ENCODE assay signal across 14 mouse cellular contexts in the genomic region with DNA sequence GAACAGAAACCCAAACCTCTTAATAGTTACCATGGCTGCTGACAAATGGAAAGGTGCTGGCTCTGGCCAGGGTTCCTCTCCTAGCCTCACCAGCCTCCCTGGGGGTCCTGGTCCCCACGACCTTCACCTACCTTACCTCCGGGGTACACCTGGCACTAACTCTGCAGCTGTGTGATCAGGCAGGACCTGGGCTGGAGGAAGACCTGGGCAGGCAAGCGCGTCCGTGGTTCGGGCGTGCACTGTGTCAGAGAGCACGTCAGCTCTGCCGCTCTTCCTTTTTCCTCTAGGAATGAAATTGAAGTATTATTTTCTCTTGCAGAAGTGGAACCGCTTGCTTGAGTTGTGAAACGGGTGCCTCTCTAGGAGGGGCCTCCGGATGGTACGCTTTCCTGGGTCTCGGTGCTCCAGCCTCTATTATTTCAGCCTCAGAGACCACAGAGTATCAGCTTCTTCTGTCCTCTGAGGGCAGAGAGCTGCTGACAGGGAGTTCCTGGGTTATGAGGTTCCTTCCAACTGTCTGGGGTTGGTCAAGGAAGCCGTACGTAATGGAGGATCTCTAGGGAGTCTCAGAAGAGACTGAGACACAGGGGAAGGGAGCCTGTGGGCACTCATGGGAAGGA. TPM values are rescaled to one million over a fixed set of nuclear protein-coding genes. Genes with fewer than 3 reads are reported as not detected.
DNase-seq lines count a peak whose midpoint lies in the region; ATAC-seq and TF ChIP-seq lines count a peak whose summit lies in the region.
"Had no signal": no experiment of that assay in that cellular context is flagged by ENCODE, and none has a peak within 500 bp of the region (broad histone marks: within the 10 kb centered on the region; RNA-seq: fewer than 3 reads in every experiment).

Tifab (minus strand) TSS at position 470 of the 620 bp plus-strand sequence.

- no peak within 1 kb of the TSS for H3K4me2 ChIP-seq in lung, postnatal 0 days (replicated peaks; ENCODE audit: low read depth, low read length)
- H3K4me2 ChIP-seq in liver, embryonic 11.5 days = no peak within 1 kb of the TSS
- no peak within 1 kb of the TSS for H3K4me2 ChIP-seq in forebrain, embryonic 13.5 days
- no peak within 1 kb of the TSS for H3K4me2 ChIP-seq in hindbrain, embryonic 11.5 days (replicated peaks; ENCODE audit: low read depth, low read length)
- H3K4me2 ChIP-seq: limb, embryonic 15.5 days had no signal

- H3K9ac ChIP-seq in lung, postnatal 0 days (replicated peaks; ENCODE audit: low read depth) = no peak within 1 kb of the TSS
- H3K9ac ChIP-seq in liver, embryonic 11.5 days (ENCODE audit: low read depth, low read length) = no peak within 1 kb of the TSS
- H3K9ac ChIP-seq in forebrain, embryonic 13.5 days = no peak within 1 kb of the TSS
- no peak within 1 kb of the TSS for H3K9ac ChIP-seq in hindbrain, embryonic 11.5 days (ENCODE audit: low read depth, low read length)
- H3K9ac ChIP-seq: limb, embryonic 15.5 days had no signal

- no peak for TF ChIP-seq EP300 in lung, postnatal 0 days (IDR thresholded peaks at IDR 0.05)

- no peaks in the 10 kb centered on the region for H3K4me1 ChIP-seq in lung, postnatal 0 days (ENCODE audit: insufficient read depth, low read depth, low read length)
- H3K4me1 ChIP-seq in liver, embryonic 11.5 days (replicated peaks; ENCODE audit: control insufficient read depth, insufficient read depth, low read length) = no peaks in the 10 kb centered on the region
- H3K4me1 ChIP-seq in forebrain, embryonic 13.5 days = no peaks in the 10 kb centered on the region
- H3K4me1 ChIP-seq in hindbrain, embryonic 11.5 days (replicated peaks; ENCODE audit: control insufficient read depth, insufficient read depth, low read length) = no peaks in the 10 kb centered on the region

- no peaks in the 10 kb centered on the region for H3K9me3 ChIP-seq in lung, postnatal 0 days (ENCODE audit: low read length)
- no peaks in the 10 kb centered on the region for H3K9me3 ChIP-seq in liver, embryonic 11.5 days (ENCODE audit: control insufficient read depth, low read length)
- no peaks in the 10 kb centered on the region for H3K9me3 ChIP-seq in forebrain, embryonic 13.5 days (replicated peaks)
- H3K9me3 ChIP-seq in hindbrain, embryonic 11.5 days (ENCODE audit: control insufficient read depth, low read length) = no peaks in the 10 kb centered on the region
- H3K9me3 ChIP-seq: limb, embryonic 15.5 days had no signal

- H3K27me3 ChIP-seq in lung, postnatal 0 days (replicated peaks; ENCODE audit: insufficient read depth, low read length) = no peaks in the 10 kb centered on the region
- no peaks in the 10 kb centered on the region for H3K27me3 ChIP-seq in liver, embryonic 11.5 days (replicated peaks; ENCODE audit: control insufficient read depth, insufficient read depth, low read length)
- H3K27me3 ChIP-seq in forebrain, embryonic 13.5 days = no peaks in the 10 kb centered on the region
- no peaks in the 10 kb centered on the region for H3K27me3 ChIP-seq in hindbrain, embryonic 11.5 days (ENCODE audit: control insufficient read depth, insufficient read depth, low read length)
- H3K27me3 ChIP-seq: limb, embryonic 15.5 days had no signal

- H3K27ac ChIP-seq in lung, postnatal 0 days (ENCODE audit: low read length) = no peak within 1 kb of the TSS
- H3K27ac ChIP-seq in liver, embryonic 11.5 days (ENCODE audit: low read depth, low read length) = no peak within 1 kb of the TSS
- H3K27ac ChIP-seq in forebrain, embryonic 13.5 days = no peak within 1 kb of the TSS
- no peak within 1 kb of the TSS for H3K27ac ChIP-seq in hindbrain, embryonic 11.5 days (ENCODE audit: low read depth, low read length)
- H3K27ac ChIP-seq: limb, embryonic 15.5 days had no signal

- DNase-seq in lung, postnatal 0 days (ENCODE audit: low spot score) = peak; percentile 32
- no peak for DNase-seq in lung, postnatal 14 days
- peak; percentile 32 for DNase-seq in c-Kit-positive CD71-negative TER-119-negative erythroid progenitor cells, embryonic 14.5 days (ENCODE audit: low read depth)
- no peak for DNase-seq in liver, embryonic 11.5 days (ENCODE audit: low spot score)
- no peak for DNase-seq in cerebellum, postnatal 10 days
- no peak for DNase-seq in hindbrain, embryonic 11.5 days (ENCODE audit: low spot score)
- DNase-seq: embryo, embryonic 11 days; gastrocnemius, postnatal 10 days; heart, postnatal 4 days; kidney, adult 11 months had no signal

- no peak for TF ChIP-seq CTCF in lung, postnatal 0 days (IDR thresholded peaks at IDR 0.05)

- no peaks in the 10 kb centered on the region for H3K36me3 ChIP-seq in lung, postnatal 0 days (ENCODE audit: insufficient read depth, low read length)
- no peaks in the 10 kb centered on the region for H3K36me3 ChIP-seq in liver, embryonic 11.5 days (ENCODE audit: control insufficient read depth, insufficient read depth, low read length)
- no peaks in the 10 kb centered on the region for H3K36me3 ChIP-seq in forebrain, embryonic 13.5 days (ENCODE audit: poor library complexity, severe bottlenecking)
- H3K36me3 ChIP-seq in hindbrain, embryonic 11.5 days (ENCODE audit: control insufficient read depth, insufficient read depth, low read length) = no peaks in the 10 kb centered on the region
- H3K36me3 ChIP-seq: limb, embryonic 15.5 days had no signal

- ATAC-seq in lung, postnatal 0 days = no peak
- no peak for ATAC-seq in liver, embryonic 11.5 days (replicated peaks; ENCODE audit: low FRiP score)
- peak; percentile 55 for ATAC-seq in monocyte, adult 5-6 weeks (replicated peaks; ENCODE audit: insufficient number of reproducible peaks, low FRiP score, low TSS enrichment, poor library complexity, severe bottlenecking)
- ATAC-seq in forebrain, embryonic 13.5 days = no peak
- ATAC-seq in hindbrain, embryonic 11.5 days (ENCODE audit: low FRiP score) = no peak

- no peak within 1 kb of the TSS for H3K4me3 ChIP-seq in lung, postnatal 0 days (ENCODE audit: low read depth, low read length)
- 0 out of 2 replicates have a peak within 1 kb of the TSS, but pooled peaks have one; percentile 1 for H3K4me3 ChIP-seq in liver, embryonic 11.5 days (ENCODE audit: low read depth, low read length)
- H3K4me3 ChIP-seq in forebrain, embryonic 13.5 days = no peak within 1 kb of the TSS
- H3K4me3 ChIP-seq in hindbrain, embryonic 11.5 days (ENCODE audit: low read depth, low read length) = no peak within 1 kb of the TSS
- H3K4me3 ChIP-seq: limb, embryonic 15.5 days; myocyte had no signal

- 79% methylated on average over 16 of the region's 16 CpGs for WGBS in lung, postnatal 0 days
- 76% methylated on average over 16 of the region's 16 CpGs for WGBS in liver, embryonic 11.5 days
- 90% methylated on average over 16 of the region's 16 CpGs for WGBS in forebrain, embryonic 13.5 days
- 92% methylated on average over 16 of the region's 16 CpGs for WGBS in hindbrain, embryonic 11.5 days

RNA-seq across cellular contexts. Expression of gene Tifab, which starts in this region (rescaled TPM):
- 4.8 and 6.6 TPM in 2 replicates for polyA plus RNA-seq in lung, postnatal 0 days (2015; fragmentation: Nextera tagmentation; extraction: Ambion mirVana)
- 1.9 and 2.2 TPM in 2 replicates for polyA plus RNA-seq in liver, embryonic 11.5 days (2014; fragmentation: Nextera tagmentation; extraction: Ambion mirVana)
- 26.6 to 48.8 TPM (median 47.3 TPM) in 3 replicates for total RNA-seq in monocyte, adult 5-6 weeks (2017)
- 0.52 and 0.53 TPM in 2 replicates for polyA plus RNA-seq in forebrain, embryonic 13.5 days (2015; fragmentation: Nextera tagmentation; extraction: Ambion mirVana)
- 0.45 and 0.71 TPM in 2 replicates for polyA plus RNA-seq in hindbrain, embryonic 11.5 days (2014; fragmentation: Nextera tagmentation; extraction: Ambion mirVana)
- polyA plus RNA-seq: myocyte had no signal

Comparison
In these comparisons a context has a peak if more than half of its experiments do, and no peak if none do; other contexts are left out.
1. DNase-seq: peak in lung, postnatal 0 days (single experiment) and c-Kit-positive CD71-negative TER-119-negative erythroid progenitor cells, embryonic 14.5 days (single experiment); none in lung, postnatal 14 days (single experiment), liver, embryonic 11.5 days (single experiment), cerebellum, postnatal 10 days (0 of 2) and hindbrain, embryonic 11.5 days (single experiment).